Mouse (Mus musculus): ENCODE data around the gene Tbc1d10a. TPM values are rescaled to one million over a fixed set of nuclear protein-coding genes. Genes with fewer than 3 reads are reported as not detected.
A peak's percentile ranks its signal among the peaks of the same experiment; 100 is the strongest.
"Not testable (repeated sequence)": the region's sequence is repeated elsewhere in the genome, so short reads cannot be mapped to it uniquely, and the experiment has no call there.

The Tbc1d10a gene
- polyA plus RNA-seq, 1 experiment from 2014 or later = 50.9 TPM

- no peak for DNase-seq (ENCODE audit: low read depth, low spot score)
- ChIA-PET POLR2A (interaction anchor here (1.3 to 1.8 kb wide), 3 partner anchors 8 to 34 kb away, joined by 4 read pairs; partner anchors contain the start of genes Ccdc157 and Sf3a1), CTCF (interaction anchor here (1.1 kb wide), 1 partner anchor 14 kb away, joined by 3 read pairs; no protein-coding TSS in a partner anchor)
- in situ Hi-C loops (cut with MboI; ENCODE audit: low pct_unique_long_range_greater_than_20kb) = no loop called here
- no peaks in the 10 kb centered on the region for H3K27me3 ChIP-seq
- TF ChIP-seq CTCF (IDR thresholded peaks at IDR 0.05) = no peak
- no peak for ATAC-seq
Observed at GRCm38 (mm10) chr11:4182061-4182460, 4.5 kb upstream of the Tbc1d10a start.

- CTCF ChIA-PET = interaction anchor here (1.0 to 2.2 kb wide), 11 partner anchors 10 to 49 kb away, joined by 3 to 11 read pairs (median 4); partner anchors contain the start of gene Castor1
- no peak for ATAC-seq
- in situ Hi-C loops (cut with MboI; ENCODE audit: low pct_unique_long_range_greater_than_20kb) = no loop called here
- no peak for TF ChIP-seq CTCF (IDR thresholded peaks at IDR 0.05)
- no peaks in the 10 kb centered on the region for H3K27me3 ChIP-seq
- DNase-seq (ENCODE audit: low read depth, low spot score) = no peak
- POLR2A ChIA-PET = interaction anchor here (0.8 to 1.3 kb wide), 3 partner anchors 9 to 35 kb away, joined by 4 to 5 read pairs (median 5); no protein-coding TSS in a partner anchor
Observed at GRCm38 (mm10) chr11:4183511-4183910, 3.1 kb upstream of the Tbc1d10a start.

GRCm38 (mm10) chr11:4184251-4184952, 2.2 kb upstream of the Tbc1d10a start:
- no peaks in the 10 kb centered on the region for H3K27me3 ChIP-seq
- no peak for DNase-seq (ENCODE audit: low read depth, low spot score)
- ChIA-PET POLR2A (interaction anchor here (1.0 kb wide), 1 partner anchor 35 kb away, joined by 5 read pairs; no protein-coding TSS in a partner anchor), CTCF (interaction anchor here (0.6 to 2.2 kb wide), 15 partner anchors 9 to 50 kb away, joined by 3 to 11 read pairs (median 4); partner anchors contain the start of gene Castor1)
- ATAC-seq = peak; percentile 51
- no peak for TF ChIP-seq CTCF (IDR thresholded peaks at IDR 0.05)
- in situ Hi-C loops (cut with MboI; ENCODE audit: low pct_unique_long_range_greater_than_20kb) = no loop called here

- ATAC-seq; DNase-seq (ENCODE audit: low read depth, low spot score); in situ Hi-C loops (cut with MboI; ENCODE audit: low pct_unique_long_range_greater_than_20kb); H3K27me3 ChIP-seq: not testable (repeated sequence)
- CTCF ChIA-PET = interaction anchor here (1.6 to 2.1 kb wide), 2 partner anchors 21 to 34 kb away, joined by 6 to 9 read pairs; no protein-coding TSS in a partner anchor
- POLR2A ChIA-PET = interaction anchor here (0.6 to 1.0 kb wide), 3 partner anchors 28 to 234 kb away, joined by 3 read pairs; no protein-coding TSS in a partner anchor
Observed at GRCm38 (mm10) chr11:4185480-4185879, 1.1 kb upstream of the Tbc1d10a start.

GRCm38 (mm10) chr11:4187318-4187700, 720 bp downstream of the Tbc1d10a start:
- ChIA-PET CTCF (interaction anchor here (0.9 to 2.1 kb wide), 8 partner anchors 8 to 72 kb away, joined by 3 to 9 read pairs (median 4); no protein-coding TSS in a partner anchor), POLR2A (interaction anchor here (0.9 to 2.0 kb wide), 4 partner anchors 9 to 32 kb away, joined by 4 to 6 read pairs (median 4); no protein-coding TSS in a partner anchor)
- no peaks in the 10 kb centered on the region for H3K27me3 ChIP-seq
- TF ChIP-seq CTCF (IDR thresholded peaks at IDR 0.05) = no peak
- DNase-seq (ENCODE audit: low read depth, low spot score) (no peak), ATAC-seq (no peak)
- in situ Hi-C loops (cut with MboI; ENCODE audit: low pct_unique_long_range_greater_than_20kb) = no loop called here

GRCm38 (mm10) chr11:4189182-4189581, 2.6 kb downstream of the Tbc1d10a start:
- no peak for TF ChIP-seq CTCF (IDR thresholded peaks at IDR 0.05)
- H3K27me3 ChIP-seq = no peaks in the 10 kb centered on the region
- ChIA-PET CTCF (no interaction called here), POLR2A (interaction anchor here (1.4 kb wide), 1 partner anchor 13 kb away, joined by 6 read pairs; no protein-coding TSS in a partner anchor)
- ATAC-seq = no peak
- in situ Hi-C loops (cut with MboI; ENCODE audit: low pct_unique_long_range_greater_than_20kb) = no loop called here
- DNase-seq (ENCODE audit: low read depth, low spot score) = no peak

- ATAC-seq (peak; percentile 32), DNase-seq (ENCODE audit: low read depth, low spot score) (no peak)
- no peaks in the 10 kb centered on the region for H3K27me3 ChIP-seq
- TF ChIP-seq CTCF (IDR thresholded peaks at IDR 0.05) = no peak
- in situ Hi-C loops (cut with MboI; ENCODE audit: low pct_unique_long_range_greater_than_20kb) = no loop called here
- ChIA-PET POLR2A (interaction anchor here (1.0 to 1.6 kb wide), 3 partner anchors 10 to 26 kb away, joined by 4 to 5 read pairs (median 4); no protein-coding TSS in a partner anchor), CTCF (interaction anchor here (0.9 to 1.9 kb wide), 5 partner anchors 10 to 29 kb away, joined by 3 to 5 read pairs (median 4); no protein-coding TSS in a partner anchor)
Observed at GRCm38 (mm10) chr11:4190677-4191076, 4.1 kb downstream of the Tbc1d10a start.

GRCm38 (mm10) chr11:4192757-4193156, 6.2 kb downstream of the Tbc1d10a start:
- in situ Hi-C loops (cut with MboI; ENCODE audit: low pct_unique_long_range_greater_than_20kb) = no loop called here
- POLR2A ChIA-PET = interaction anchor here (0.6 to 1.9 kb wide), 3 partner anchors 12 to 58 kb away, joined by 3 to 4 read pairs (median 4); no protein-coding TSS in a partner anchor
- no peak for TF ChIP-seq CTCF (IDR thresholded peaks at IDR 0.05)
- CTCF ChIA-PET = interaction anchor here (1.4 to 2.3 kb wide), 2 partner anchors 9 to 18 kb away, joined by 6 to 11 read pairs; no protein-coding TSS in a partner anchor
- ATAC-seq = no peak
- DNase-seq (ENCODE audit: low read depth, low spot score) = no peak
- H3K27me3 ChIP-seq = no peaks in the 10 kb centered on the region

GRCm38 (mm10) chr11:4193420-4193819, 6.8 kb downstream of the Tbc1d10a start:
- ATAC-seq = no peak
- no peaks in the 10 kb centered on the region for H3K27me3 ChIP-seq
- ChIA-PET POLR2A (interaction anchor here (0.6 to 1.9 kb wide), 3 partner anchors 11 to 74 kb away, joined by 3 to 4 read pairs (median 3); no protein-coding TSS in a partner anchor), CTCF (interaction anchor here (1.4 to 2.3 kb wide), 3 partner anchors 9 to 26 kb away, joined by 5 to 11 read pairs (median 6); no protein-coding TSS in a partner anchor)
- no peak for DNase-seq (ENCODE audit: low read depth, low spot score)
- in situ Hi-C loops (cut with MboI; ENCODE audit: low pct_unique_long_range_greater_than_20kb) = no loop called here
- TF ChIP-seq CTCF (IDR thresholded peaks at IDR 0.05) = no peak

- peak; percentile 22 for ATAC-seq
- in situ Hi-C loops (cut with MboI; ENCODE audit: low pct_unique_long_range_greater_than_20kb) = no loop called here
- POLR2A ChIA-PET = interaction anchor here (1.9 kb wide), 1 partner anchor 8 kb away, joined by 6 read pairs; the partner anchor contains the start of gene Tbc1d10a
- CTCF ChIA-PET = interaction anchor here (1.5 to 1.6 kb wide), 5 partner anchors 9 to 35 kb away, joined by 3 to 6 read pairs (median 4); partner anchors contain the start of gene Tbc1d10a
- no peak for TF ChIP-seq CTCF (IDR thresholded peaks at IDR 0.05)
- H3K27me3 ChIP-seq = no peaks in the 10 kb centered on the region
- no peak for DNase-seq (ENCODE audit: low read depth, low spot score)
Observed at GRCm38 (mm10) chr11:4195597-4196031, 9.0 kb downstream of the Tbc1d10a start.
